Mouse (Mus musculus) G1E (cell line): ENCODE results near the gene Edn3.

Experiments used
- CTCF ChIP-seq: IDR thresholded peaks from 2 replicates; pipeline ENCODE4 v1.5.1; 2012; ENCODE audit warnings: low read depth, low read length, inconsistent platforms, mixed read lengths
- GATA1 ChIP-seq: IDR thresholded peaks from 2 replicates; pipeline ENCODE4 v1.6.1; 2012; ENCODE audit warnings: borderline replicate concordance, low read length, inconsistent platforms, mixed read lengths
- GATA2 ChIP-seq: IDR thresholded peaks from 2 replicates; pipeline ENCODE4 v1.6.1; 2012; ENCODE audit warnings: low read depth, low read length, inconsistent platforms, borderline replicate concordance
- TAL1 ChIP-seq: conservative IDR thresholded peaks from 2 replicates; pipeline ENCODE4 v1.6.1; 2012; ENCODE audit warnings: low read depth, low read length, inconsistent platforms, mixed read lengths

GRCm38 (mm10) chr2:174731939-174732338 lies 28.5 kb upstream of the Edn3 start:
- TF ChIP-seq CTCF (no peak), GATA1 (no peak), GATA2 (no peak), TAL1 (no peak)
